Mouse (Mus musculus): ENCODE measurements around the gene Rgs6. TPM values are rescaled to one million over a fixed set of nuclear protein-coding genes. Genes with fewer than 3 reads are reported as not detected.

Rgs6 gene
- under 1 TPM; 0.66 to 0.68 TPM for total RNA-seq (2021)
- long read RNA-seq, experiment 1 = 0 reads
- long read RNA-seq, experiment 2 = 0 reads

GRCm38 (mm10) chr12:82588017-82588416, at the start of gene Rgs6:
Rgs6 (plus strand) TSS chr12:82588292.
- no peak for DNase-seq (ENCODE audit: low spot score)

- no peak for DNase-seq (ENCODE audit: low spot score)
These were observed 41.0 kb upstream of the Rgs6 start for GRCm38 (mm10) chr12:82547127-82547526.

- DNase-seq (ENCODE audit: low spot score) = no peak
These were observed 38.9 kb upstream of the Rgs6 start for GRCm38 (mm10) chr12:82549228-82549627.

DNA sequence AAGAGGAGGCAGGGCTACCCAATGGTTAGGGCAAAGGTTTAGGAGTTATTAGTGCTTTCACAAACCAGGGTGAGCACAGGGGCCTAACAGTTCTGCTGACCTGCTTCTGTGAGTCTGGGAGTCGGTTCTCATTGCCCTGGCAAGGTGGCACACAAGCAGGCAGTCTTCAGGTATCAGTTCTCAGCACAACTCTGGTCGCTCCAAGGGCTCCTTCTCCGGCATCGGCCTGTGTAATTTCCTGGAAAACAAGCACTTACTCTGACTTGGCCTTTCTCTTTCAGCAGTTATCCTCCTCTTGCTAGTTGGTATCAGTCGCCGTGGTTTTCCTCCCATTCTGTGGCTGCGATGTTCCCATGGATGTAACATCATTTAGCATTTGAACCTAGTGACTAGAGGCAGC, 38.0 kb upstream of the Rgs6 start:
- no peak for DNase-seq (ENCODE audit: low spot score)

GRCm38 (mm10) chr12:82552376-82552775, 35.7 kb upstream of the Rgs6 start:
- DNase-seq (ENCODE audit: low spot score) = no peak

GRCm38 (mm10) chr12:82562916-82563315, 25.2 kb upstream of the Rgs6 start:
- no peak for DNase-seq (ENCODE audit: low spot score)

- DNase-seq (ENCODE audit: low spot score) = no peak
These were observed 19.7 kb upstream of the Rgs6 start for GRCm38 (mm10) chr12:82568370-82568769.

GRCm38 (mm10) chr12:82572706-82573105, 15.4 kb upstream of the Rgs6 start:
- DNase-seq (ENCODE audit: low spot score) = no peak

DNA sequence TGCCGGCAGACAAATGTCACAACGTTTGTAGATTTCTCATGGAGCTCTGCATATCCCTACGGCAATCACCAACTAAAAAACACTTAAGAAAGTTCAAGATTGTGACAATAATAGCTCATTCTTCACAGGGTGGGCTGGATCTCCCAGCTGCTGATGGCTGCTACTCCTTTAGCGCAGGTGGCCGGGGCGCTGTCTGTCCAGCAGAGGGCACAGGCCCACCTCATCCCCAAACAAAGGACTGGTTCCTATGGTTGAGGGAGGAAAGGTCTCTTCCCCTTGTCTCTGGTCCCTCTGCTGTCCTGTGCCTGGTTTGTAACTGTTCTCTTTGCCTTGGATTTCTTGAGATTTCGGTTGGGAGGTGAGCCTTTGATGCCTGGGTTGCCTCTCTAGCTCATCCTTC, 1.5 kb upstream of the Rgs6 start:
- no peak for DNase-seq (ENCODE audit: low spot score)

DNA sequence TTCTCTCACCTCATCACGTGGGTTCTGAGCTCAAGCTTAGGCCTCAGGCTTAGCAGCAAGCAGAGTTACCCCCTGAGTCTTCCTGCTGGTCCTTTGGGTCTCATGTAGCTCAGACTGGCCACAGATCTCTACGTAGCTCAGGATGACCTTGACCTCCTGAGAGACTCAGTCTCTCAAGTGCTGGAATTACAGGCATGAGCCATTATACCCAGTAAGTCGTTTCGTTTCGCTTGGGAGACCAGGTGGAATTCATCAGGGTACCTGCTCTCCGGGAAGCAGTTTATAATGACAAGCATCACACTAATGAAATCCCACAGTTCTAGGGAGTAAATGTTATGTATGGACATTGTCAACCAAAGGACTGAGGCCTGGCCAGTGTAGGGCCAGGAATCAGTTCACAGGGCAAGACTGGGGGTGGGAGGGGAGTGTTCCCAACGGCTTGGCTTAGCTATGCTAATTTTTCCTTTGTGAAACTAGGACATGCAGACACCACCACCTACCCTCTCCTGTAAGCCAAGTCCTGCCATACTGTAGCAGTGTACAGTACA, 670 bp upstream of the Rgs6 start:
- no peak for DNase-seq (ENCODE audit: low spot score)

- no peak for DNase-seq (ENCODE audit: low spot score)
These were observed 946 bp downstream of the Rgs6 start for GRCm38 (mm10) chr12:82588846-82589630.

DNA sequence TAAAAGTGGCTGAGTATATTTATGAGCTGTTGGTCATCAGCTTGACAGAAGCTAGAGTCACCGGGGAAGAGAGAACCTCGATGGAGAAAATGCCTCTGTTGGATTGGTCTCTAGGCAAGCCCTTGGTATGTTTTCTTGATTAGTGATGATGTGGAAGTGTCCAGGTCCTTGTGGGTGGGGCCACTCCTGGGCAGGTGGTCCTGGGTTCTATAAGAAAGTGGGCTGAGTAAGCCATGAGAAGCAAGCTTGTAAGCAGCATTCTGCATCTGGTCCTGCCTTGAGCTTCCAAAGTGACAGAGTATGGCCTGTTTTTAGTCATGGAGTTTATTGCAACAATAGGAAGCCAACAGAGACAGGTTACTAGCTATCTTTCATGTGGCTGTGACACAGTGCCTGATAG, 10.9 kb downstream of the Rgs6 start:
- DNase-seq (ENCODE audit: low spot score) = no peak

GRCm38 (mm10) chr12:82600406-82600805, 12.3 kb downstream of the Rgs6 start:
- DNase-seq (ENCODE audit: low spot score) = no peak

GRCm38 (mm10) chr12:82602823-82603222, 14.7 kb downstream of the Rgs6 start:
- DNase-seq (ENCODE audit: low spot score) = no peak

DNA sequence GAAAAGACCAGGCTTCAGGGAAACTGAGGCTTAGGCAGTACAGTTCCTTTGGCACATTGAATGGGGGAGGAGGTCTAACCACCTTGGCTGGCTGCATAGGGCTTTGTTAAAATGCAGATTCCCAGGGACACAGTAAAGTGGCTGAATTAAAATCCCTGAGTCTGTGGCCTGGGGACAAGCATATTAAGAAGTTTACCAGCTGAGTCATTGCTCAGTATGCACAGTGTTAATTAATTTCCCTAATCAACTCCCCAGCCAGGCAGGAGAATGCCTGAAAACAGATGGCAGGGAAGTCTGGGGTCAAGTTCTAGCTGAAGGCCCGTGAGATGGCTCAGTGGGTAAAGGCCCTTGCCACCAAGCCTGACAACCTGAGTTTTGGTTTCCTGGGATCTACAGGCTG, 15.2 kb downstream of the Rgs6 start:
- no peak for DNase-seq (ENCODE audit: low spot score)

GRCm38 (mm10) chr12:82603979-82604378, 15.9 kb downstream of the Rgs6 start:
- no peak for DNase-seq (ENCODE audit: low spot score)

DNA sequence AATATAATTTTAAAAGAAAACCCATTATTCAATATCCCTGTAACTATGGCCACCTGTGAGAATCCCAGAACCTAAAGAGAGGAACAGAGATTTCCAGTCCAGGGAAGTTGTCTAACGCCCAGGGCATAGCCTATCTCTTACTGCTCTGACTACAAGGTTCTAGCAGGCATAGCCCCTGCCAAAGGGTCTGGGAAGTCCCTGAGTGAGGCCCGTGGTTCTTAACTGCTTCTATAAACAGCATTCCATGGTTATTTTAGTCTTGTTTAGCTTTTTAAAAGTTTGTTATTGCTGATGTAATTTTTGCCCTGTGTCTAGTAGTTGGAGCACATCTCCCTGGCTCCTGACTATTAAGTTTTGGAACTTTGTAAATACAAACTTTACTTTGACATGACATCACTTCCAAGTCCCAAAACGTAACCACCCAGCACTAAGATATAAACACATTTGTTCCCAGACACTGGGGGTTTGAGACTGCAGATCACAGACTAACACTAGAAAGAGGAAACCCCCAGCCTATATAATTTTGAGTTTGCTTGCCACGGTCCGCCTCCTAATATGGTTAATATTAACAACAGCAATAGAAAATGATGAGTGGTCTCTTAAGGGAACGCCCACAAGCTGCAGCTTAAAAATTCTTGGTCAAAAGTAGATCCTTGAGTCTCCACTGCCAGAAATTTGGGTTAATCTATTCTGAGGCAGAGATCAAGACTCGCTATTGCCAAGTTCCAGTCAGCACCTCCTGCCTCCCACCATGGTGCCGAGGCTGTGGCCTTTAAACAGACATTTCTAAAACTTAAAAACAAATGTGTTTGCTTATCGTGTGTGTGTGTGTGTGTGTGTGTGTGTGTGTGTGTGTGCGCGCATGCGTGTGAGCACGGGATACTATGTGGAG, 24.9 kb downstream of the Rgs6 start:
- no peak for DNase-seq (ENCODE audit: low spot score)

GRCm38 (mm10) chr12:82616486-82616812, 28.4 kb downstream of the Rgs6 start:
- DNase-seq (ENCODE audit: low spot score) = no peak

GRCm38 (mm10) chr12:82616813-82617681, 29.0 kb downstream of the Rgs6 start:
- no peak for DNase-seq (ENCODE audit: low spot score)

- DNase-seq (ENCODE audit: low spot score) = no peak
These were observed 29.7 kb downstream of the Rgs6 start for GRCm38 (mm10) chr12:82617682-82618370.

- DNase-seq (ENCODE audit: low spot score) = no peak
These were observed 52.3 kb downstream of the Rgs6 start for GRCm38 (mm10) chr12:82640441-82640840.

All from gastrocnemius, adult 18-20 months (tissue).